Mouse (Mus musculus) right cerebral cortex, postnatal 25 days (tissue): ENCODE measurements around the gene Phactr2.

Experiments
- DNase-seq: peaks from one replicate; pipeline ENCODE4 v3.0.0; 2022

The Phactr2 gene

DNA sequence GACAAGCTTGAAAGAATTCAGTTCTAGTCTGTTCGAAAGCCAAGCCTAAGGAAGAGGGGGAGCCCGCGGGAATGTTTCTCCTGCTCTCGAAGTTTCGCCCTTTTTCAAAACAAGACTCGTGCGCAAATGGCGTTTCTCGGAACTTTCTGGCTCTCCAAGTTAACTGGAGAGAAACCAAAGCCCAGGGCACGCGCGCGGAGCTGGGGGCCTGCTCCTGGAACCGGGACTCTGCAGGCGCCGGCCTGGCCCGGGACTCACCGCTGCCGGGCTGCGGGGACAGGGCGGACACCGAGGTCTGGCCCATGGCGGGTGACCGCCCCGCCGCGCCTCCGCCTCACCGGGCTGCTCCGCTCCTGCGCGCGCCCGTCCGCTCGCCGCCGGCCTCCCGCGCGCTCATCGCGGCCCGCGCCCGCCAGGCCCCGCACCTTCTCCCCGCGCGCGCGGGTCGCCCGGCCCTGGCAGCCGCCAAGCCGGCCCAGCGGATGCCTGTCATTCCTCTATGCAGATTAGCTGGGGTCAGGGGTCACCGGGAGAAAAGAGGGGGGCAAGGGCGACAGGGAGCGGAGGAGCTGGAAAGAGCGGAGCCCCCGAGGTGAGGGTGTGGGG is 150.3 kb downstream of the Phactr2 start:
- peak; percentile 47 for DNase-seq

DNA sequence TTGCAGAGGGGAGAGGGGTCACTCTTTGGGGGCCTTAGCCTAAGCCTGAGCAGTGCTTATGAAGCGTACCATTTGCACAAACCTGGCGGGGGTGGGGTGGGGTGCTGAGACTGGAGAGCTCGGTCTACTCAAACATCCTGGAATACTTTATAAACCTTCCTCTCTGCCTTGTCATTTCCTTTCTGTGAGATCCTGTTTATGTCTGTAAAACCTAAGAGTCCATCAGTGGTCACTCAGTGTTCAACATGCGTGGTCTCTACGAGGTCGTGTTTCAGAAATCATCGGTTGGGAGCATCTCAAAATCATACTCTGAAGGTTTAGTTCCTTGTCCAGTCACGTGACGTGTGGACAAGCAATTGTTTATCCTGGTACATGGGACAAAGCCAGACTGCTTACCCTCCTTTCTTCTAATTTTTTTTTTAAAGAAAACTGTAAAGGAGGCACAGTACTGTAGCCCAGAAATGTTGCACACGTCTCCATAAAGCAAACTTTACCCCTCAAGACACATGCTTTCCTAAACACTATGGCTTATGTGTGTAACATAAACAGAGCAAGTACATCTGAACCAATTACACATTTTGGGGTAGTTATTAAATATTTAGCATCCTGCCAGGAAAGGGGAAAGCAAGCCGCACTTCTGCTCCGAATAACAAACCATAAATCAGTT is 150.9 kb downstream of the Phactr2 start:
- no peak for DNase-seq

DNA sequence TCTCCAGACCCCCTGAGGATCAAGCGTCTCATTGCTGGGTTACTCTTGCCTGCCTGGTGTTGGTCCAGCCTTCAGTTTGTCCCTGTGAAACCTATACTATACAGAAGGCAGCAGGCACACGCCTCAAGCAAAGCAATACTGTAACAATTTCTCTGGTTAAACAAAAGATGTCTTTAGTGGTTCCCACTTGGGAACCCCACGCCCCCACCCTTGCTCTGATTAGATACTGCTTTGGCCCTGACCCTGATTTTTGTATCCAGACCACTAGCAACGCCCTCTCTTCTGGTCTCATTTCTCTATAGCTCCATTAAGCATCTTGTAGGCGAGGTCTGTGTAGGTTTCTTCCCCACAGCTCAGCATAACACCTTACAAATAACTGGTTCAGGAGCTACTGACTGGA is 159.2 kb downstream of the Phactr2 start:
- DNase-seq = no peak

DNA sequence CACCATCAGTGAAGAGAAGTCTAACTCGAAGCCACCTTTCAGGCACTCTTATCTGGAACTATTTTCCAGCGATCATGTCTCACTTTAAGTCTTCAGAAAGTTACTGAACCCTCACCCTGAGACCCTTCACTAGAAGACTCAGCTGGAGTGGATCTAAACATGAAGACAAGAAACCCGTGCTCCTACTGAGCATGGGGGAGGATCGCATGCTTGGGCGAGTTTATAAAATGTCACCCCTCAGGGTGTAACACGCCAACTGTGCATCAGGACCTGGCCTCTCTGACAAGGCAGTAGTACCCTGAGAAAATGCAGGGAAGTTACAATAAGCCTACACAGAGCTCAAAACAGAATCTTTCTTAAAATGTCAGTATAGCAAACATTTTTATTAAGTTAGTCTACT is 161.6 kb downstream of the Phactr2 start:
- no peak for DNase-seq

DNA sequence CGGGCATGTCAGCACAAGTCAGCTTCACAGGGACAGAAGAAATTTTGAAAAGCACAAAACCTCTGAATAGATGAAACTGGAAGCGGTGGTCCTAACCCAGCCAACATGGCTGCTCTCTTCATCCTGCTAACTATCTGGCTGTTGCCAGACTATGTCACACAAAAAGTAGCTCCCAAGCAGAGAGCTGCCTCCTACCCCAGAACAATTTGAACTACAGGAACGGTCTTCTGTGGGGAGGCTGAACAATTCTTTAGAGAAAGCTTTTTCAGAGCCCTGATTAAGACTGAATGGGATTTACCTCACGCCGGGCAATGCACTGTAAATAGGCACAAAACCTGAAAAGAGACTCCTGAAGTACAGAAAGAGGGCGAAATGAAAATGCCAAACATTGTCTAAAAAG is 162.6 kb downstream of the Phactr2 start:
- no peak for DNase-seq

DNA sequence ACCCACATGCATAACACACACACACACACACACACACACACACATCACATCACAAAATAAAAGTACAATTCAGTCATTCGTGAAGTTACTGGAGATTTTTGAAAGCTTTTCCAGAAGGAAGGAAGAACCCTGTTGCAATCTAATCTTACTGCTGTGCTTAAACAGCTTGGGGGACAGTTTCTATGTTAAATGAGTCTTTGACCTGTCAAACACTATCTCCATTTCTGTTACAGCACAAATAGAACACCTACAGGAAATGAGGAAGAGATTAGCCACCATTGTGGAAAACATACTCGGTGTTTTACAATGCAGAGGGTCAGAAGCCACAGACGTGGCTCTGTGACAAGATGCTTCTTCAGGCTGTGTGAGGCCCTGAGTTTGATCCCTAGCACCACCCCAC is 164.1 kb downstream of the Phactr2 start:
- DNase-seq = no peak

DNA sequence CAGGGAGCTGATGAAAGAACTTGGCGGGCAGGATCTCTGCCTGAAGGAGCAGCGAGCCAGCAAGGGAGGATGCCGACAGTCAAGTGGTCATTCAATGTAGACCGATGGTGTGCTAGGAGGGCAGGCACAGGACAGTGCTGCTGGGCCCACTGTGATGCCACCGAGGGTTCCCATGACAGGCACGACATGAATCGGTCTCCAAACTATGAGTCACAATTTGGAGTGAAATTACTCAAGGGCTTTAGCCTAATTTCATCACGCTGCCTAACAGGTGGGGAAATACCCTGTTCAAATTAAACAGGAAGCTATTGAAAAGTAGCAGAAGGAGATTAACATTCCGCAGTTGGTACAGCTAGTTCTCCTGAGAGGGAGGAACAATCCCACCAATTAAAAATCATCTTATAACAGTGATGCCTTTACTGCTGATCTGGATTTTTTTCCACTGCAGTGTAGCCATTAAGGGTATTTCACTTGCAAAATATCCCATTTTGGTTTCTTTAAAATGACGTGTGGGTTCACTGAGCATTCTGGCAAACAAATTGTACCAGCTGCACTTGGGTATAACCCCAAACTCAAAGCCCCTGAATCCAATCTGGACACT is 169.5 kb downstream of the Phactr2 start:
- DNase-seq = no peak

DNA sequence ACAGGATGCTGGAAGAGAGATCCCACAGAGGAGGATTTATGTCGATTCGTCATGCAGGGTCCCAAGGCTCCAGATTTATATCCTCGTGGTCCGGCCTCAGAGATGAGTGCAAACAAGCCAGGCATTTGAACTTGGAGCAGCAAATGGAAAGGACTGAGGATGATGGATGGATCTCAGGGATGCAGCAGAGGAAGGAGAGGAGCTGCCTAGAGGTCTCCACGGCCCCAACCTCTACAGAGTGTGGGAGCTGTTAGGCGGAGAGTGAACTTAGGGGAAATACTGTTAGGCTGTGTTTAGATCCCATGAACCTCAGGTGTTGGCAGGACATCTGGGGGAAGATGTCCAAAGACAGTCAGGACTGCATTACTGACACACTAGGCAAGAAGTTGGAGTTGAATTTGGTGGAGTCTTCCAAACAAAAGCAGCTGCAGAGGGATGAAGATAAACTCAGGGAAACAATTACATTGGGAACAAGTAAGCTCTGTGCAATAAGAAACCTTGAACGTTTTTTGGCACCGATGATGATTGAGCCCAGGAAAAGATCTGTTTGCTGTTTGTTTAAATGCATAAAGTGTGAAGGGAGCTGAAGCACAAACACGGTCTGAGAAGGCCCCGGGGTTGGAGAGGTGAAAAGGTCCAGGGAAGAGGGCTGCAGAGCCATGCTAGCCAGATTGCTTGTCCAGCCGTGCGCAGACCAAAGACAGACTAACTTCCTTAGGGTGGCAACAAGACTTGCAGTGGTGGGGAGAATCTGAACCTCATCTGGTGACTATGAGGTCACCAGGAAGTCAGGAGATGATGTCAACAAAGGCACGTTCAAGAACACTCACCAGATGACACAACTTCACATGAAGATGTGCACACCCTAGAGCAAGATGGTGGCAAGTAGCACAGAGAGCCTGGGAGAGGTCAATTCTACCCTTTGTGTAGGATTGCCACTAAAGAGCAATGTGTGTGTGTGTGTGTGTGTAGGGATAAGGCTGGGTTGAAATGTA is 170.6 kb downstream of the Phactr2 start:
- no peak for DNase-seq

DNA sequence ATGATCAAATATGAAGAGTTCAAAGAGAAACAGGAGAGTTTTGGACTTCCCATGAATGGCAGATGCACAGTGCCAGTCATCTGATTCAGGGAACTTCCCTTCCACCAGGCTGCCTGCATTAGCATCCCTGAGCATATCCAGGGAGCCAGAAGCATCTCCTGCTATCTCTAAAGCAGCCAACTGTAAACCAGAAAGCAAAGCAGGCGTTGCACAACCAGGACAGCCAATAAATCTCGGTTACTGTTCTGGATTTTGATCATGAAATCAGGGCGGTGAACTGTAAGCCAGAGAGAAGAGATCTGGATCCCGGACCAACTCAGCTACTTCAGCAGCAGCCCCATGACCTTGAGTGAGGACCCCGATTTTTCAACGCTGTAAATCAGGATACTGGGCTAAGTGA is 173.6 kb downstream of the Phactr2 start:
- DNase-seq = no peak

DNA sequence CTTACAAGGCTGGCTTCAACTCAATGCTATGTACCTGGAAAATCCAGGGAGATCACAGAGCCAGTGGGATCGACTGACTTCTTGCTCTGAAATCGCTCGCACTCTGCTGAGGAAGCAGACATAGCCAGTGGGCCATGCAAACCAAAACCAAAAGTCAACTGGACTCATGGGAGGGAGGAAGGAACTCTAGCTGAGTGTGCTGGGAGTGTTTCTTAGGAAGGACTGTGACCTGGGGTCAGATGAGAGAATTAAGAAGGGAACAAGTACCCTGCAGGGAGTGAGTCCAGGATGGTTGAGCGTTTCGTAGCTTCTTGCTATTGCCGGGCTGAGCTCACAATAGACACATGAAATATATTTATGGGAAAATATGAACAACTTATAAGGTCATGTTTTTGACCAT is 174.0 kb downstream of the Phactr2 start:
- no peak for DNase-seq

DNA sequence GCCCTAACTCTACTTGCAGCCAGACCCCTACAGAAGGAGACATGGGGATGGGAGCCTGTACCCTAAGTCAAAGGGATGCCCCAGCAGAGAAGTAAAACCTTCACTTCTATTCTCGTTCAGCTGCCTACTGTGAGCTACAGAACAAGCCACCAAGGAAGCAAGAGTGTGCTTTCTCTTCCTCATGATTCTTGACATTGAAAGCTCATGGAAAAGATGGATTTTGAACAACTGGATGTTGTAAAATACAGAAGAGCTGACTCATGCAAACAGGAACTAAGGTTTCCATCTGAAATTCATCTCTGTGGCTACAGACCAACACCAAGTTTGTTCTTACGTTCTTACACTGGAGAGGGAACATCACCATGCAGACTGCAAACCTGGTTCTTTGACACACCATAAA is 179.3 kb downstream of the Phactr2 start:
- DNase-seq = no peak

DNA sequence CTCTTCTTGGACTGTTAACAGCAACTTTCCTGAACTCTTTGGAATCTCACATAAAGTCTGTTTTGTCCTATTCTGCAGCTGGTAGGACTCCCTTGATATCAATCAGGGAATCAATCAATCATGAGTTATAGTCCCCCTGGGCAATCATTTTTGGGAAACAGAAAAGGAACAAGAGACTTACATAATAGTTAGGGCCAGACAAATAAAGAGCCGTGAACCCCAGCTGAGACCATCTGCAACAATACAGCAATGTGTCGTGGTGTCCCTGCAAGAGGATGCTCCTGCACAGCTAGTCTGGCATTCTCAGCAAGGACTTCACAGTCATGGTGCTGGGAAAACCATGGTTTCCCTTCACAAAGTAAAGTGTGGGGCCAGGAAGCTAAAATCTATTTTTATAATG is 182.2 kb downstream of the Phactr2 start:
- DNase-seq = no peak

DNA sequence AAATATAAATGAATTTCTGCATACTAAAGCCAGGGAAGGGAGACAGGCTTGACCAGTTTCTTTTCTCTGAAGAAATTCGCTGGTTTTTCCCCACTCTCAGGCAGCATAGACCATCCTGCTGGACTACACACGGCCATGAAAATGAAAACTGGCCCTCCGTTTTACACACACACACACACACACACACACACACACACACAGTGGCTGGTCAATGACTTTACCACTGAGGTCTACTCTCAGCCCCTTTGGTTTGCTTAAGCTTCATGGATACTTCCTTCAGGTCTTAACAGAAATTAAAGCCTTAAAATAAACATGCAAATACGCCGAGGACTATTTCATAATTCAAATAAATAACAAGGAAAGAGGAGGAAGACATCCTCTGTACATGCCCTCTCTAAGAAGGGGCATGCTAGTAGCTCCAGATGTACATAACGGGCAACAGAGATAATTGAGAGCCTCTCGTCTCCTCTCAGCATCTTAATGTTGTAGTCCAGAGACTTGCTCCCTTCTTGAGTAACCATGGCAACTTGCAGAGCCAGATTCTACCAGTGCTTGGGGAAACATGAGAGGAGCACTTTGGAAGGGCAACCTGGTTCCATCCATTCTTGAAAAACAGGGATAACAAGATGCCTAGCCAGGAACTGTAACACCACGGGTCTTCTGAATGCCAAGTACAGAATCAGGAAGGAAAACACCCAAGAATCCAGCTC is 184.8 kb downstream of the Phactr2 start:
- no peak for DNase-seq

DNA sequence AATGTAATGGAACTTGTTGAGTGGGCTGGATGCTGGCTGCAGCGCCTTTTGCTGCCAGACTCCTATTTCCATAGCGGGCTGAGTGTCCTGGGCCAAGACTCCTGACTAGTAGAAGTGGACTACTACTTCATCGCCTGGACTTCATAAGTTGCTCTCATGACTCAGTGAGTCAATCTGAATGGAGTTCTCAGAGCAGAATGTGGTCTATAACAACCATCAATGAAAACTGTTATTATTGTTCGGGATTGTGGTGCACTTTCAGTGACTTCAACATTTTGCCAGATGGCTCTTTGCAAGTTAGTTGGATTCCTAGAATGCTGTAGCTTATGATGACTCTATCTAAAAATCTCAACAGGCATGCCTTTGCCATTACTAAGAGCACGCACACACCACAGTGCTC is 185.9 kb downstream of the Phactr2 start:
- DNase-seq = no peak

DNA sequence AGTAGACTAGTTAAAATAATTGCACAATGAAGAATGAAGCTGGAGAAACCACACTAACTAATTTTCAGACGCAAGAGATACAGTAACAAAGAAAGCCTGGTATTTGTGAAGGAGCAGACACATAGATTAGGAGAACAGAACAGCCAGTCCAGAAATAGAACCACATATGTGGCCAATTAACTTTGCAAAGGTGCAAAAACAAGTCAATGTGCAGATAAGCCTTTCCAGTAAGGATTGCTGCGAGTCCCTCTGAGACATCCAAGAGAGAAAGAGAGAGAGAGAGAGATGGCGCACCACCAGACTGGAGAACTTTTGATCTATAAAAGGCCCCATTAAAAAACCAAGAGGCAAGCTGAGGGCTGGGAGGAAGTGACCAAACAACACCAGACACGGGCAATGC is 190.8 kb downstream of the Phactr2 start:
- DNase-seq = no peak

DNA sequence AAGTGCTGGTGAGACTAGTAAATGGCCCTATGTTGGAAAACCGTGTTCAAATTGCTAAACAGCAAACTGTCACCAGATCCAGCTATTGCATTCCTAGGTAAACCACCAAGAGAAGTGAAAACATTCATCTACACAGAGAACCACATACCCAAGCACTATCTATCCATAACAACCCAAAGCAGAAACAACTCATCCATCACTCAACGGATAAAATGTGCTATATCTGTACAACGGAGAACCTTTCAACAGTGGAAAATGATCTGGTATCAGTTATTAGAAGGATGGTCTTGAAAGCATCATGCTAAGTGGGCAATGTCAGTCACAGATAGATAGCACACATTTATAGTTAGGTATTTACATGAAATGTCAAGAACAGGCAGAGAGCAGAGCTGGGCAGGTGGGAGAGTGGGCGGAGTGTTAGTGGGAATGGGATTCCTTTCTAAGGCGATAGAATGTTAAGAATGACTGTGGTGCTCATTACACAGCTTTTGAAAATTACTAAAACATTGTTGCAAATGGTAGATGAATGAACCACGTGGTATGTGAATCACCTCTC is 193.8 kb downstream of the Phactr2 start:
- no peak for DNase-seq

DNA sequence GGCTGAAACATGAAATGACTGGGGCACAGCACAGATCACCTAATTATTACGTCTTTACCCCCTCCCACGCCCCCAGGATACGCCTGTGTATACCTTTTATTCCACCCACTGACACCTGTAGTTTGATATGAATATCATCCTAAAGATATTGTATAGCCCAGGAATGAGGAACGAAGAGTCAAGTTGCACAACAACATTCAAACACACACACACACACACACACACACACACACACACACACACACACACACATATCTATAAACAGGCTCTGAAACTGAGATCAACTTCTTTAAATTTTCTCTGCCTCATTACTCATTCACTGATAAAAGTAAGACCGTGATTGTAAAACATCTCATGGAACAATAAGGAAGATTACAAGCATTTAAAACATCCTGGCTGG is 197.9 kb downstream of the Phactr2 start:
- DNase-seq = no peak

DNA sequence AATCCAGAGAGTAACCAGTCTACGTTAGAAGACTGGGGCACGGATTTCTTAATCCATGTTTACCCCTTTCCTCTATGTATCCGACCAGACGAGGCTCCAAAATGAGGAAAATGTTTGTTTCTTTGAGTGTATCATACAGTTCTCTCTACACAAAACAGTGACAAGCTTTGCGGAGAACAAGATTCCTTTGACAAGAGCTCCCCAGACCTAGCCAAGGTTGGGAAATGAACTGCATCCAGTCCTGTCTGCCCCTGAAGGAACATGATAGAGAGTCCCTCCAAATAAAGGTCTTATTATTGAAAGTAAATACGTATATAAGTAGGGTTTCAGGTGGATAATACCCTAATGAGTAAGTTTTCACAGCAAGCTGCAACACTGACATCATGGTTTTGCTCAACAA is 199.1 kb downstream of the Phactr2 start:
- no peak for DNase-seq

DNA sequence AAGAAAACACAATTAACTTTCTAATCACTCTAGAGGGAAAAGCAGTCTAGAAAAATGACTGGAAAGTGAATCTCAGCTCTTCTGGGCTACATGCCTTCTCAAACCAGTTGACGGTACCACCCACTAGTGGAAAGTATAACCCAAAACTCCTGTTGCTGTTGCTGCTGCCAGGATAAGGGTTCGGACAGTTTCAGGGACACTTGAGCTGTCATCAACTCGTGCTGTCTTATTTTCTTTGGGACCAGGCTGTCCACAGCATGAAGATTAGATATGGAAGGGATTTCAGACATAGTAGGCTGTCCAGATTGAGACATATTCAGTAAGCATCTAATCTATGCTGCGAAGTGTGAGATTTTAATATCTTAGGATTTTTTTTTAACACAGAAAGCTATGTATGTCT is 199.5 kb downstream of the Phactr2 start:
- no peak for DNase-seq

DNA sequence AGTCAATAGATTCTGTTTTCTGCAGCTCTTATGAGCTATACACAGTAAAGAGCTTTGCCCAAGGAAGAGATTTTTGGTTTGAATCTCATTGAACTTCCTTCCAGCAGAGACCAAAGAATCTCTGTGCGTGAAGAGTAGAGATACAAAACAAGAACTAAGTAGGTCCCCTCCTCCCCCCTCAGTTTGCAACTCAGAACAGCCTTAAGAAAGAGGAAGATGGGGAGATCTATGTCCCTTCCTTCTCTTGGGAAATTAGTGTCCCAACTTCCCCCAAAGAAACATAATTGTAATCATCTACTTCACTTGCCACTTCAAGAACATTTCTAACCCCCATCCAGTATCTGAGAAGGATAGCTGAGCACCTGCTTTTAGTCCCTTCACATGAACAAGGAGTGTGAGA is 200.5 kb downstream of the Phactr2 start:
- no peak for DNase-seq

DNA sequence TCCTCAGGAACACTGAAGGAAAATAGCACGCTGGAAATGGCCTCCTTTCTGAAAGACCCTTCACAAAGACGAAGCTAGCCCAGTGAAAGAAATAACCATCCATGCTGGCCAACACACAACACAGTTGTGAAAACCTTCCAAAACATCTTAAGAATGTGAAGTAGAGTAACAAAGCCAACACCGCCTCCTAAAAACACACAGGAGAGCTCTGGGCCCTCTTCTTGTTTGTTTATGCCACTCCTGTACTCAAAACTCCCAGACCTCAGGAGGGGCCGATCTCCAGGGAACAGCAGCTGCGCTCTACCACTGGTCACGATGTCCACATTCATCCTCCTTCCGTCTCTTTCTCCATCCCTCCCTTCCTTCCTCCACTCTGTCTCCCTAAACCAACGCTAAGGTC is 202.5 kb downstream of the Phactr2 start:
- no peak for DNase-seq

DNA sequence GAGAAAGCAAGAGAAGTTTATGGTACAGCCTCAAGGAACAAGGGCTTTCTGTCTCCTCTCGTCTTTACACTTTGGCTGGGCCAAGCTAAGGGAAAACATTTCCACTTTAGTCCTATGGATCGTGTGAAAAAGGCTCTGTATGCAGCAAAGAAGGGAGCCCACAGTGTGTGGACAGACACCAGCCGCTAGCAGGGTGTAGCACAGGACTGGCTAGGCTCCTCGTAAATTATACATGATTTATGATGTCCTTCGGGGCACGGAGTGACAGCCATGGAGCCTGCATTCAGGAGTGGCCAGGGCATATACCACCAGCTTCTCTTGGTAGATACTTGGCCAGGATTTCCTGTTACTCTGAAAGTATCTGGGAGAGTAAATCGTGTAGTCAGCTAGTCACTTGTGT is 203.1 kb downstream of the Phactr2 start:
- no peak for DNase-seq

DNA sequence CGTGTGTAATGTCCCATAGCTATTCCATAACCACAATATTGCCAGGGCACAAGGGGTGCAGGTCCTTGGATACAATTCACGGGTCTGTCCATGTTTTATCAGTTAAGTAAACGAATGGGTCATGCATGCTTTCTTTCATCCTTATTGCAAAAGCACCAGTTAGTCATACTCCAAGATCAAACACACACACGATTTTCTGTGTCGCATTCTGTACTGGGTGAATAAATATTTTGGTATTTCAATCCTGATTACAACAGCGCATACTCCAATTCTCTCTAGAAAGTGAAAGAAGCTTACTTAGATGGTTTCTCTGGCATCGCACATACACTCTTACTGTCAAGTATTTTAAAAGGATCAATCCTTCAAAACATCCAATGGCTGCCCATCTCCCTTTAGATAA is 203.9 kb downstream of the Phactr2 start:
- DNase-seq = no peak
